Mouse (Mus musculus): ENCODE data around the gene Gm7356. TPM values are rescaled to one million over a fixed set of nuclear protein-coding genes. Genes with fewer than 3 reads are reported as not detected.
"Not testable (repeated sequence)": the region's sequence is repeated elsewhere in the genome, so short reads cannot be mapped to it uniquely, and the experiment has no call there.

Gene Gm7356
- polyA plus RNA-seq (2016; fragmentation: Nextera tagmentation; extraction: Ambion mirVana): not detected in 2 replicates

GRCm38 (mm10) chr17:14003604-14004003, at the start of gene Gm7356:
Gene Gm7356 (minus strand): TSS chr17:14003704.
- not testable (repeated sequence) for H3K36me3 ChIP-seq; H3K4me2 ChIP-seq (replicated peaks); H3K4me1 ChIP-seq; H3K27ac ChIP-seq; H3K9ac ChIP-seq; H3K4me3 ChIP-seq; H3K27me3 ChIP-seq; ATAC-seq (ENCODE audit: insufficient number of reproducible peaks, insufficient read depth, low FRiP score, low TSS enrichment); H3K9me3 ChIP-seq
- 82% methylated on average over 4 of the region's 4 CpGs for WGBS

GRCm38 (mm10) chr17:14041880-14042279, 38.4 kb upstream of the Gm7356 start:
- H3K4me1 ChIP-seq; H3K9ac ChIP-seq; H3K27ac ChIP-seq; H3K27me3 ChIP-seq; H3K36me3 ChIP-seq; H3K4me2 ChIP-seq (replicated peaks); H3K9me3 ChIP-seq; H3K4me3 ChIP-seq; ATAC-seq (ENCODE audit: insufficient number of reproducible peaks, insufficient read depth, low FRiP score, low TSS enrichment): not testable (repeated sequence)
- WGBS: 71% methylated on average over 1 of the region's 2 CpGs

GRCm38 (mm10) chr17:14037012-14037411, 33.5 kb upstream of the Gm7356 start:
- not testable (repeated sequence) for H3K27me3 ChIP-seq; H3K36me3 ChIP-seq; H3K27ac ChIP-seq; ATAC-seq (ENCODE audit: insufficient number of reproducible peaks, insufficient read depth, low FRiP score, low TSS enrichment); H3K9ac ChIP-seq; H3K9me3 ChIP-seq; H3K4me2 ChIP-seq (replicated peaks); H3K4me3 ChIP-seq; H3K4me1 ChIP-seq
- 58% methylated on average over 1 of the region's 2 CpGs for WGBS

- not testable (repeated sequence) for H3K36me3 ChIP-seq; H3K27me3 ChIP-seq; H3K4me1 ChIP-seq; ATAC-seq (ENCODE audit: insufficient number of reproducible peaks, insufficient read depth, low FRiP score, low TSS enrichment); H3K27ac ChIP-seq; H3K9me3 ChIP-seq; H3K4me2 ChIP-seq (replicated peaks); H3K4me3 ChIP-seq; H3K9ac ChIP-seq
- WGBS: 93% methylated on average over 4 of the region's 4 CpGs
These were observed 32.6 kb upstream of the Gm7356 start for GRCm38 (mm10) chr17:14036113-14036512.

GRCm38 (mm10) chr17:13993425-13993824, 10.1 kb downstream of the Gm7356 start:
- 54% methylated on average over 2 of the region's 2 CpGs for WGBS
- not testable (repeated sequence) for H3K4me2 ChIP-seq (replicated peaks); H3K9ac ChIP-seq; H3K27me3 ChIP-seq; H3K9me3 ChIP-seq; H3K4me1 ChIP-seq; ATAC-seq (ENCODE audit: insufficient number of reproducible peaks, insufficient read depth, low FRiP score, low TSS enrichment); H3K36me3 ChIP-seq; H3K27ac ChIP-seq; H3K4me3 ChIP-seq

- no peak overlapping the region for H3K4me2 ChIP-seq (replicated peaks)
- H3K27ac ChIP-seq: no peak overlapping the region
- no peaks in the 10 kb centered on the region for H3K9me3 ChIP-seq
- H3K36me3 ChIP-seq: no peaks in the 10 kb centered on the region
- H3K27me3 ChIP-seq: no peaks in the 10 kb centered on the region
- ATAC-seq (ENCODE audit: insufficient number of reproducible peaks, insufficient read depth, low FRiP score, low TSS enrichment): no peak
- H3K4me3 ChIP-seq: no peak overlapping the region
- 87% methylated on average over 1 of the region's 1 CpGs for WGBS
- H3K9ac ChIP-seq: no peak overlapping the region
- H3K4me1 ChIP-seq: no peaks in the 10 kb centered on the region
These were observed 15.8 kb downstream of the Gm7356 start for GRCm38 (mm10) chr17:13987690-13988089.

GRCm38 (mm10) chr17:13970796-13971195, 32.7 kb downstream of the Gm7356 start:
- not testable (repeated sequence) for H3K4me2 ChIP-seq (replicated peaks); H3K27ac ChIP-seq; H3K9me3 ChIP-seq; H3K4me3 ChIP-seq; H3K4me1 ChIP-seq; ATAC-seq (ENCODE audit: insufficient number of reproducible peaks, insufficient read depth, low FRiP score, low TSS enrichment); H3K27me3 ChIP-seq; H3K9ac ChIP-seq; H3K36me3 ChIP-seq
- 82% methylated on average over 2 of the region's 5 CpGs for WGBS

- 56% methylated on average over 1 of the region's 2 CpGs for WGBS
- not testable (repeated sequence) for ATAC-seq (ENCODE audit: insufficient number of reproducible peaks, insufficient read depth, low FRiP score, low TSS enrichment); H3K27me3 ChIP-seq; H3K9ac ChIP-seq; H3K4me3 ChIP-seq; H3K9me3 ChIP-seq; H3K27ac ChIP-seq; H3K4me1 ChIP-seq; H3K4me2 ChIP-seq (replicated peaks); H3K36me3 ChIP-seq
These were observed 33.6 kb downstream of the Gm7356 start for GRCm38 (mm10) chr17:13969917-13970316.

GRCm38 (mm10) chr17:13965048-13965447, 38.5 kb downstream of the Gm7356 start:
- H3K27me3 ChIP-seq; H3K9me3 ChIP-seq; H3K9ac ChIP-seq; ATAC-seq (ENCODE audit: insufficient number of reproducible peaks, insufficient read depth, low FRiP score, low TSS enrichment); H3K4me1 ChIP-seq; H3K4me3 ChIP-seq; H3K36me3 ChIP-seq; H3K27ac ChIP-seq; H3K4me2 ChIP-seq (replicated peaks): not testable (repeated sequence)
- 78% methylated on average over 1 of the region's 2 CpGs for WGBS

- WGBS: 86% methylated on average over 3 of the region's 3 CpGs
- not testable (repeated sequence) for ATAC-seq (ENCODE audit: insufficient number of reproducible peaks, insufficient read depth, low FRiP score, low TSS enrichment); H3K36me3 ChIP-seq
These were observed 41.3 kb downstream of the Gm7356 start for GRCm38 (mm10) chr17:13962245-13962644.

GRCm38 (mm10) chr17:13958129-13958528, 45.4 kb downstream of the Gm7356 start:
- not testable (repeated sequence) for H3K27me3 ChIP-seq; H3K9me3 ChIP-seq; H3K4me1 ChIP-seq; H3K9ac ChIP-seq; H3K27ac ChIP-seq; H3K36me3 ChIP-seq; H3K4me3 ChIP-seq; ATAC-seq (ENCODE audit: insufficient number of reproducible peaks, insufficient read depth, low FRiP score, low TSS enrichment); H3K4me2 ChIP-seq (replicated peaks)
- WGBS: 60% methylated on average over 1 of the region's 2 CpGs

More at GRCm38 (mm10) chr17:13962245-13962644, 41.3 kb downstream of the Gm7356 start:
- not testable (repeated sequence) for H3K27me3 ChIP-seq; H3K27ac ChIP-seq; H3K9me3 ChIP-seq; H3K9ac ChIP-seq; H3K4me2 ChIP-seq (replicated peaks); H3K4me3 ChIP-seq; H3K4me1 ChIP-seq

GRCm38 (mm10) chr17:13951570-13951969, 51.9 kb downstream of the Gm7356 start:
- H3K4me1 ChIP-seq; H3K36me3 ChIP-seq; H3K27me3 ChIP-seq; H3K4me3 ChIP-seq; H3K27ac ChIP-seq; H3K9ac ChIP-seq; ATAC-seq (ENCODE audit: insufficient number of reproducible peaks, insufficient read depth, low FRiP score, low TSS enrichment); H3K4me2 ChIP-seq (replicated peaks); H3K9me3 ChIP-seq: not testable (repeated sequence)
- 80% methylated on average over 1 of the region's 1 CpGs for WGBS
